Mouse (Mus musculus) G1E (cell line): Measurements from ENCODE around the gene Tlk2.

ENCODE experiments used
- CTCF ChIP-seq: IDR thresholded peaks from 2 replicates; pipeline ENCODE4 v1.5.1; 2012; ENCODE audit warnings: low read depth, low read length, inconsistent platforms, mixed read lengths
- POLR2AphosphoS5 ChIP-seq: IDR thresholded peaks from 2 replicates; pipeline ENCODE4 v1.6.1; 2012; ENCODE audit warnings: low read depth, low read length, inconsistent platforms; ENCODE audit not compliant: insufficient replicate concordance

DNA sequence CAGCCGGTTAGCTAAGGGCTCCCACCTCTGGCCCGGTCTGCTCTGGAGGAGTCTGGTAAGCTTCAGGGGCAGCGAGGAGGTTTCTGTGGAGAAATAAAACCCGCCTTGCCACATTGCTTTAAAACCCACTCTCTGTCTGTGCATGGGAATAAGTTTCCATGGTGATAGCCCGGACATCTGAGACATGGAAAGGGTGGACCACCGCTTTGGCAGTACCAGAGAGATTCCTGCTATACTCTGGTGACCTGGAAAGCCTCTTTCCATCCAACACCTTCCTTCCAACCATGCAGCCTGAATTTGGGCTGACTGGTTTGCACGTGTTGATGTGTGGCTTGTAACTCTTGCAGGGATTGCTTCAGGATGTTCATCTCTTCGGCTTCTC lies 135.0 kb downstream of the Tlk2 start:
- TF ChIP-seq POLR2AphosphoS5 (no peak), CTCF (no peak)
